Mouse (Mus musculus) right cerebral cortex, adult 18-20 months (tissue): ENCODE results near the gene Capn13.
"Not testable (repeated sequence)": the region's sequence is repeated elsewhere in the genome, so short reads cannot be mapped to it uniquely, and the experiment has no call there.

Experiments
- DNase-seq: peaks from one replicate; pipeline ENCODE4 v3.0.0; 2022; ENCODE audit warnings: mixed read lengths

The Capn13 gene

GRCm38 (mm10) chr17:73329071-73329470 lies 71.6 kb downstream of the Capn13 start:
- DNase-seq: no peak

- DNase-seq: no peak
Measured at GRCm38 (mm10) chr17:73325314-73325713, 75.4 kb downstream of the Capn13 start.

GRCm38 (mm10) chr17:73324732-73325131 lies 75.9 kb downstream of the Capn13 start:
- DNase-seq: no peak

GRCm38 (mm10) chr17:73323981-73324380 lies 76.7 kb downstream of the Capn13 start:
- DNase-seq: no peak

- no peak for DNase-seq
Measured at GRCm38 (mm10) chr17:73314786-73315185, 85.9 kb downstream of the Capn13 start.

- no peak for DNase-seq
Measured at GRCm38 (mm10) chr17:73311491-73311890, 89.2 kb downstream of the Capn13 start.

- DNase-seq: no peak
Measured at GRCm38 (mm10) chr17:73308691-73309090, 92.0 kb downstream of the Capn13 start.

GRCm38 (mm10) chr17:73306626-73307025 lies 94.0 kb downstream of the Capn13 start:
- DNase-seq: no peak

GRCm38 (mm10) chr17:73305622-73306021 lies 95.0 kb downstream of the Capn13 start:
- DNase-seq: peak; percentile 26

GRCm38 (mm10) chr17:73304086-73304812 lies 96.4 kb downstream of the Capn13 start:
- DNase-seq: no peak

GRCm38 (mm10) chr17:73303676-73304075 lies 97.0 kb downstream of the Capn13 start:
- DNase-seq: no peak

GRCm38 (mm10) chr17:73303217-73303616 lies 97.4 kb downstream of the Capn13 start:
- DNase-seq: peak; percentile 65

GRCm38 (mm10) chr17:73302104-73302503 lies 98.6 kb downstream of the Capn13 start:
- peak; percentile 73 for DNase-seq

- DNase-seq: peak; percentile 61
Measured at GRCm38 (mm10) chr17:73301258-73302050, 99.2 kb downstream of the Capn13 start.

- no peak for DNase-seq
Measured at GRCm38 (mm10) chr17:73300147-73300880, 100.4 kb downstream of the Capn13 start.

- DNase-seq: no peak
Measured at GRCm38 (mm10) chr17:73298981-73299380, 101.7 kb downstream of the Capn13 start.

GRCm38 (mm10) chr17:73296855-73297254 lies 103.8 kb downstream of the Capn13 start:
- DNase-seq: peak; percentile 73

GRCm38 (mm10) chr17:73293237-73293636 lies 107.4 kb downstream of the Capn13 start:
- DNase-seq: no peak

- DNase-seq: no peak
Measured at GRCm38 (mm10) chr17:73284301-73284700, 116.4 kb downstream of the Capn13 start.

GRCm38 (mm10) chr17:73282702-73283101 lies 118.0 kb downstream of the Capn13 start:
- DNase-seq: not testable (repeated sequence)

- DNase-seq: no peak
Measured at GRCm38 (mm10) chr17:73277770-73278169, 122.9 kb downstream of the Capn13 start.

- no peak for DNase-seq
Measured at GRCm38 (mm10) chr17:73275066-73275465, 125.6 kb downstream of the Capn13 start.

- DNase-seq: no peak
Measured at GRCm38 (mm10) chr17:73273809-73274208, 126.9 kb downstream of the Capn13 start.
